Mouse (Mus musculus): ENCODE measurements around the gene Ky. TPM values are rescaled to one million over a fixed set of nuclear protein-coding genes. Genes with fewer than 3 reads are reported as not detected.
A peak's percentile ranks its signal among the peaks of the same experiment; 100 is the strongest.

The Ky gene
- polyA plus RNA-seq, 1 experiment from 2014 or later, result not detected

DNA sequence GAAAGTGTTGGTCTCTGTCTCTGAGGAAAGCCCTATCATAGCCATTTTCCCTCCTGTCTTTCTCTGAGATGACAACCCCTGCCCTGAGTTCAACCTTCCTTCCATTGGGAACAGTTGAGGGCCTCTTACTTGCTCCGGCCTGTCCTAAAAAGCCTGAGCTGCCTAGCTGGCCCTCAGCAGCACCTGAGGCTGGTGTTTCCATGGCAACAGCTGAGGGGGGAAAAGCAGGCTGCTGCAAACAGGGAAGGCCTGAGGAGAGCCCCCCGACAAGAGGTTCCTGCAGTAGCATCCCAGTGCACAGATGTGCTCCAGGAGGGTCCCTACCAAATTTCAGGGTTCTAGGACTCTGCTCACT, 38.2 kb downstream of the Ky start:
- Histone ChIP-seq H3K27ac (ENCODE audit: low read depth, low read length) (no peak overlapping the region), H3K4me1 (ENCODE audit: control insufficient read depth, insufficient read depth, low read length) (peaks cover 8% of the 10 kb centered on the region; the same call in 1 of the 2 replicates), H3K9me3 (ENCODE audit: control insufficient read depth, low read length) (no peaks in the 10 kb centered on the region), H3K36me3 (ENCODE audit: control insufficient read depth, insufficient read depth, low read length) (no peaks in the 10 kb centered on the region), H3K27me3 (ENCODE audit: control insufficient read depth, insufficient read depth, low read length) (peaks cover 28% of the 10 kb centered on the region), H3K4me2 (replicated peaks; ENCODE audit: low read depth, low read length) (no peak overlapping the region), H3K4me3 (ENCODE audit: low read length) (no peak overlapping the region), H3K9ac (ENCODE audit: low read depth, low read length) (no peak overlapping the region)
- WGBS, result 67% methylated on average over 2 of the region's 2 CpGs
- ATAC-seq (ENCODE audit: low FRiP score, low TSS enrichment), result no peak

DNA sequence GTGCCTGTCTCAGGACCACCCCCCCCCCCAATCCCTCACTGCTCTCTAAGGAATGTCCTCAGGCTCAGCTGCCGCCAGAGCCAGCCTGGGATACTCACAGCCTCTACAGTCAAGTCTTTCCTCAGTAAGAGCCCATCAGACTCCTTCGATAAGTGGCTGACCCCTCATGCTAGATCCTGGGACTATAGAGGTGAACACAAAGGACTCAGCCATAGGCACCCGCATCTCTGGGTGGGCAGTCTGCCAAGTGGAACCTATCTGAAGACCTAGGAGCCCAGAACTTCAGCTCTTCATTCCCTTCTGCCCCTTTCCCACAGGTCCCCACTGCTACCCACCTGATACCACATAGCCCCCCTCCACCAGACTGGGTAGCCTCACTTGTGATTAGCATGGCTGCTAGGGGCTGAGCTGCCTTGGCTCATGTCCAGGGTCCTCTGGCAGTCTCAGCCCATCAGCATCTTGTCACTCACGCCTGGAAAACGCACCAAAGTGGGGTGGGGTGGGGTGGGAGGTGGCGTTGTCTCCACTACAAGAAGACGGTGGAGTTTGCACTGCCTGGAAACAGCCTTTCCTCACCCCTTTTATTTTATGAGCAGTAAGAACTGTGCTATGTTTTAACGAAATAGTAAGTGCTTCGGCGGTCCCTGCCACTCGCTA, 38.7 kb downstream of the Ky start:
- no peak for ATAC-seq (ENCODE audit: low FRiP score, low TSS enrichment)
- WGBS, result 22% methylated on average over 11 of the region's 11 CpGs
- Histone ChIP-seq H3K9me3 (ENCODE audit: control insufficient read depth, low read length) (no peaks in the 10 kb centered on the region), H3K27ac (ENCODE audit: low read depth, low read length) (no peak overlapping the region), H3K4me3 (ENCODE audit: low read length) (peak overlapping the region; percentile 24), H3K4me1 (ENCODE audit: control insufficient read depth, insufficient read depth, low read length) (peaks cover 8% of the 10 kb centered on the region; the same call in 1 of the 2 replicates), H3K27me3 (ENCODE audit: control insufficient read depth, insufficient read depth, low read length) (peaks cover 28% of the 10 kb centered on the region), H3K4me2 (replicated peaks; ENCODE audit: low read depth, low read length) (peak overlapping the region; percentile 38), H3K36me3 (ENCODE audit: control insufficient read depth, insufficient read depth, low read length) (no peaks in the 10 kb centered on the region), H3K9ac (ENCODE audit: low read depth, low read length) (no peak overlapping the region)

DNA sequence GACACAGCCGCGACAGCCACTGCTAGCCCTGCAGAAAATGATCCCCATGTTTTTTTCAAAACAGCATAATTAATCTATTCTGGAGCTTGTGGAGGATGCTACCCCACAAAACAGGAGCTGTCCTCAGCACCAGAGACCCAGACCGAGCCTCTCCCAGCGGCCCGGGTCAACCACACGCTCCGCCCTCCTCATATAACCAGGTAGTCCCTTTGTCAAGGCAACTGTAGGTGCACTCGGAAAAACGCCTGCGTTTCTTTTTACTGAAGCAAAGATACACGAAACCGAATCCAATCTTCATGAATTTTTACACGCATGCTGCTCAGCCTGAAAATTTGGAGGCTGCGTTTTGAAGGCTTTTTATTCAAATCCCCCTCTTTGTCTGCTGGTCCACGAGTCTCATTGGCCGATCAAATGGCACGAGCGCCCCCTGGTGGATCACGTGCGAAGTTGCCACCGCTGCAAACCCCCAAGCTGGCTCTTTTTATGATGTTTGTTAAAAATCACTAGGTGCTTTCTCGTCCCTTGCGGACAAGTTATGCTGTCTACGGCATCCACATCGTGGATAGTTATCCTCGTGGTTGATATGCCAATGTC, 39.3 kb downstream of the Ky start:
- Histone ChIP-seq H3K9me3 (ENCODE audit: control insufficient read depth, low read length) (no peaks in the 10 kb centered on the region), H3K4me1 (ENCODE audit: control insufficient read depth, insufficient read depth, low read length) (peaks cover 8% of the 10 kb centered on the region; the same call in 1 of the 2 replicates), H3K27ac (ENCODE audit: low read depth, low read length) (no peak overlapping the region), H3K27me3 (ENCODE audit: control insufficient read depth, insufficient read depth, low read length) (peaks cover 28% of the 10 kb centered on the region), H3K4me3 (ENCODE audit: low read length) (peak overlapping the region; percentile 24), H3K4me2 (replicated peaks; ENCODE audit: low read depth, low read length) (peak overlapping the region; percentile 38), H3K36me3 (ENCODE audit: control insufficient read depth, insufficient read depth, low read length) (no peaks in the 10 kb centered on the region), H3K9ac (ENCODE audit: low read depth, low read length) (no peak overlapping the region)
- WGBS, result under 1% methylated on average over 26 of the region's 26 CpGs
- ATAC-seq (ENCODE audit: low FRiP score, low TSS enrichment), result peak; percentile 78

DNA sequence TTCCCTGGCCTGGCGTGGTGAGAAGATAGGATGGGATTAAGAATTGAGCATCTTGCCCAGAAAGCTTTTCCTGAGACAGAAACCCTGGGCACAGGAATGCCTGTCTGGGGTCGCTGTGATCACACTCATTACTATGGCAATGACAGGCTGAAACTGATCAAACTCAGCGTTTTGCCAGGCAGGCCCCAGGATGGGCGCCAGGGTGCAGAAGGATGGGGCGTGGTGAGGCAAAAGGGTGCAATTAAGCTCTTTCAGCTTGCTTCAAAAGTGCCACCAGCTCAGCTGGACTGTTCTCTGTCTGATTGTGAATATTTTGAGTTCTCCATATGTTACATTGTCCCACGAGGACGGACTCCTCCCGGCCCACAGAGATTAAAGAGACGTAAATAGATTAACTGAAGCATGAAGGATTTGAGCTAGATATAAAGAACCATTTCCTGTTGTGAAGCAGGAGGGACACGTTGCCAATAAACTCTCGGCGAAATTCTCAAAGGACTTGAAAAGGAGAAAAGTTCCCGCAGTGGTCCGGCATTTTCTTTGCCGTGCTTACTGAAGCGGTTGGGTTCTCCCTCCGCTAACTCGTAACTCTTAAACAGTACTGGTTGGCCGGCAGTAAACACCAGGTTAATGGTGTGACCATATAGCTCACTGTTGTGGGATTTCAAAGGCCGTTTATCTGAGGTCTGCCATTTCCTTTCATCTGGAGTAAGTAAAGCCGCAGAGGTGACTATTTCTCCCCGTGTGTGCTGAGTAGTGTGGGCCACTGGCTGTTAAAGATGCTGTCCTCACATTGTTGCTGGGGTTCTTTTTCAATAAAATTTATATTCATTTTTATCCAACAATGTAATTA, 40.1 kb downstream of the Ky start:
- Histone ChIP-seq H3K27ac (ENCODE audit: low read depth, low read length) (no peak overlapping the region), H3K4me1 (ENCODE audit: control insufficient read depth, insufficient read depth, low read length) (peaks cover 8% of the 10 kb centered on the region; the same call in 1 of the 2 replicates), H3K27me3 (ENCODE audit: control insufficient read depth, insufficient read depth, low read length) (peaks cover 28% of the 10 kb centered on the region), H3K36me3 (ENCODE audit: control insufficient read depth, insufficient read depth, low read length) (no peaks in the 10 kb centered on the region), H3K9ac (ENCODE audit: low read depth, low read length) (no peak overlapping the region), H3K9me3 (ENCODE audit: control insufficient read depth, low read length) (no peaks in the 10 kb centered on the region), H3K4me2 (replicated peaks; ENCODE audit: low read depth, low read length) (peak overlapping the region; percentile 38), H3K4me3 (ENCODE audit: low read length) (peak overlapping the region; percentile 24; the same call in 1 of the 2 replicates)
- no peak for ATAC-seq (ENCODE audit: low FRiP score, low TSS enrichment)
- WGBS, result 10% methylated on average over 22 of the region's 22 CpGs

GRCm38 (mm10) chr9:102546256-102547027, 40.9 kb downstream of the Ky start:
- no peaks in the 10 kb centered on the region for H3K36me3 ChIP-seq (ENCODE audit: control insufficient read depth, insufficient read depth, low read length)
- peaks cover 28% of the 10 kb centered on the region for H3K27me3 ChIP-seq (ENCODE audit: control insufficient read depth, insufficient read depth, low read length)
- no peaks in the 10 kb centered on the region for H3K9me3 ChIP-seq (ENCODE audit: control insufficient read depth, low read length)
- WGBS, result 50% methylated on average over 20 of the region's 20 CpGs
- H3K27ac ChIP-seq (ENCODE audit: low read depth, low read length), result no peak overlapping the region
- H3K4me2 ChIP-seq (replicated peaks; ENCODE audit: low read depth, low read length), result no peak overlapping the region
- no peak overlapping the region for H3K9ac ChIP-seq (ENCODE audit: low read depth, low read length)
- no peak overlapping the region for H3K4me3 ChIP-seq (ENCODE audit: low read length)
- peaks cover 8% of the 10 kb centered on the region; the same call in 1 of the 2 replicates for H3K4me1 ChIP-seq (ENCODE audit: control insufficient read depth, insufficient read depth, low read length)
- no peak for ATAC-seq (ENCODE audit: low FRiP score, low TSS enrichment)

GRCm38 (mm10) chr9:102547028-102547354, 41.4 kb downstream of the Ky start:
- Histone ChIP-seq H3K27ac (ENCODE audit: low read depth, low read length) (no peak overlapping the region), H3K4me3 (ENCODE audit: low read length) (no peak overlapping the region), H3K4me1 (ENCODE audit: control insufficient read depth, insufficient read depth, low read length) (peaks cover 8% of the 10 kb centered on the region; the same call in 1 of the 2 replicates), H3K4me2 (replicated peaks; ENCODE audit: low read depth, low read length) (no peak overlapping the region), H3K27me3 (ENCODE audit: control insufficient read depth, insufficient read depth, low read length) (peaks cover 28% of the 10 kb centered on the region), H3K9me3 (ENCODE audit: control insufficient read depth, low read length) (no peaks in the 10 kb centered on the region), H3K9ac (ENCODE audit: low read depth, low read length) (no peak overlapping the region), H3K36me3 (ENCODE audit: control insufficient read depth, insufficient read depth, low read length) (no peaks in the 10 kb centered on the region)
- 62% methylated on average over 7 of the region's 7 CpGs for WGBS
- no peak for ATAC-seq (ENCODE audit: low FRiP score, low TSS enrichment)

DNA sequence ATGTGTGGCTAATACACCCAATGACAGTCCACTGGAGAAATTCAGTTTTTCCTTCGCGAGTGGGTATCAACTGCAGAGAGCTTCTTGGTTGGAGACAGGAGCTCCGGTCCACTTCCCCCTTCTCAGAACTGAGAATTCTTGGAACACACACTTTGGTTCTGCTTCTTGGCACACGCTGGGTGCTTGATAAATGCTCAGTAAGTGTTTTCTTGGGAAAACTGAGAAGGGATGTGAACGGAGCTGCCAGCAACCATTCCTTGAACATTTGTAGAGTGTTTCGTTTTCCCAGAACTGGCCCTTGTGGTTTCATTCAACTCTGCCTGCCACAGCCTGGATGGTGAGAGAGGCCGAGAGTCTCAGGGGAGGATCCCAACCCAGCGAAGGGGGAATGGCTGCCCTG, 43.7 kb downstream of the Ky start:
- Histone ChIP-seq H3K27ac (ENCODE audit: low read depth, low read length) (no peak overlapping the region), H3K9ac (ENCODE audit: low read depth, low read length) (no peak overlapping the region), H3K9me3 (ENCODE audit: control insufficient read depth, low read length) (no peaks in the 10 kb centered on the region), H3K27me3 (ENCODE audit: control insufficient read depth, insufficient read depth, low read length) (peaks cover 23% of the 10 kb centered on the region), H3K36me3 (ENCODE audit: control insufficient read depth, insufficient read depth, low read length) (no peaks in the 10 kb centered on the region), H3K4me3 (ENCODE audit: low read length) (no peak overlapping the region), H3K4me1 (ENCODE audit: control insufficient read depth, insufficient read depth, low read length) (peaks cover 8% of the 10 kb centered on the region; the same call in 1 of the 2 replicates), H3K4me2 (replicated peaks; ENCODE audit: low read depth, low read length) (no peak overlapping the region)
- WGBS, result 72% methylated on average over 8 of the region's 8 CpGs
- ATAC-seq (ENCODE audit: low FRiP score, low TSS enrichment), result no peak

DNA sequence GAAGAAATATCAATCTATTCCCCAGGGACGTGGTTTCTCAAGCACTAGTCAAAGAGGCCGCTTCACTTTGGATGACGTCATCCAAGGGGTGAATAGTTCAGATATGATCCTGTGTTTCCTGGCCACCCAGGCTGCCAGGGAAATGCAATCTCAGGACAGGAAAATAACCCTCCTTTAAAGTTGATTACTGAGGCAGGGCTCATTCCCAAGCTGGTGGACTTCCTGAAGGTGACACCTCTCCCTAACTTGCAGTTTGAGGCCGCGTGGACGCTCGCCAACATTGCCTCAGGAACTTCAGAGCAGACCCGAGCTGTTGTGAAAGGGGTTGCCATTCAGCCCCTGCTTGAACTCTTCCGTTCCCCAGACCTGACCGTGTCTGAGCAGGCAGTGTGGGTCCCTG, 46.2 kb downstream of the Ky start:
- WGBS, result 50% methylated on average over 10 of the region's 10 CpGs
- peak; percentile 46; the same call in 1 of the 2 replicates for ATAC-seq (ENCODE audit: low FRiP score, low TSS enrichment)
- H3K9ac ChIP-seq (ENCODE audit: low read depth, low read length), result no peak overlapping the region

More for the DNA sequence above, 46.2 kb downstream of the Ky start:
- no peaks in the 10 kb centered on the region for H3K9me3 ChIP-seq (ENCODE audit: control insufficient read depth, low read length)
- no peak overlapping the region for H3K27ac ChIP-seq (ENCODE audit: low read depth, low read length)
- no peak overlapping the region for H3K4me2 ChIP-seq (replicated peaks; ENCODE audit: low read depth, low read length)
- H3K36me3 ChIP-seq (ENCODE audit: control insufficient read depth, insufficient read depth, low read length), result no peaks in the 10 kb centered on the region
- H3K27me3 ChIP-seq (ENCODE audit: control insufficient read depth, insufficient read depth, low read length), result peaks cover 7% of the 10 kb centered on the region
- 0 out of 2 replicates have a peak, but pooled peaks cover 4% of the 10 kb centered on the region for H3K4me1 ChIP-seq (ENCODE audit: control insufficient read depth, insufficient read depth, low read length)
- H3K4me3 ChIP-seq (ENCODE audit: low read length), result no peak overlapping the region

All from kidney, embryonic 14.5 days (tissue).